ENCODE assay signal across 11 mouse cellular contexts in the genomic region with DNA sequence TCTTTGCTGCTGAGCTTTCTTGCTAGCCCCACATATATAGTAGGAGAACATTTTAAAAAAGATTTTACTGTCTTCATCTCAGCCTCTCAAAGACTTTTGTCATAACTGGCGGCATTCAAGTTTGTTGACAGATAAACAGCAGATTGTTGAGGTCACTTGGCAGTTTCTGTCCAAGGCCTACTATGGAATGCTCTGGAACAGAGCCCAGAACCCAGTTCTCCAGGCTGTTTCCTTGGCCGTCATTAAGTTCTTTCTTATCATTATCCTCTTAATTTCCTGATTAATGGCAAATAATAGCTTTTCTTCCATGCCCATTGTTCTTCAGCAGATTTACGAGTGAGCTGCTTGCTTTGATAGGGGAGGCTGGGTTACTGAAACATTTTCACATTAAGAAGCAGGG.
A peak's percentile ranks its signal among the peaks of the same experiment; 100 is the strongest.
DNase-seq lines count a peak whose midpoint lies in the region; ATAC-seq lines count a peak whose summit lies in the region.
"Had no signal": no experiment of that assay in that cellular context is flagged by ENCODE, and none has a peak within 500 bp of the region (broad histone marks: within the 10 kb centered on the region; RNA-seq: fewer than 3 reads in every experiment).

No protein-coding gene starts in this region.

- no peaks in the 10 kb centered on the region for H3K9me3 ChIP-seq in heart, embryonic 10.5 days
- H3K9me3 ChIP-seq: embryonic facial prominence, embryonic 15.5 days had no signal

- H3K4me1 ChIP-seq in heart, embryonic 10.5 days: no peaks in the 10 kb centered on the region
- H3K4me1 ChIP-seq: embryonic facial prominence, embryonic 15.5 days had no signal

- ATAC-seq in megakaryocyte, adult 5-6 weeks (ENCODE audit: poor library complexity, severe bottlenecking): no peak

- WGBS in heart, embryonic 10.5 days: 61% methylated on average over 3 of the region's 3 CpGs

- no peak overlapping the region for H3K27ac ChIP-seq in heart, embryonic 10.5 days
- H3K27ac ChIP-seq: embryonic facial prominence, embryonic 15.5 days had no signal

- peak; percentile 6 to 14 for DNase-seq in heart, adult 9 months (ENCODE audit: low spot score in 2 of 2)
- DNase-seq in heart, embryonic 10.5 days (ENCODE audit: low spot score): no peak
- DNase-seq in Muller cell, postnatal 12 days (ENCODE audit: inconsistent ontology term): peak; percentile 62
- peak; percentile 13 for DNase-seq in cerebellum, adult 11 months
- peak; percentile 40 for DNase-seq in heart, postnatal 4 days
- DNase-seq in left cerebral cortex, adult 11 months (ENCODE audit: low spot score): no peak
- DNase-seq in urinary bladder, postnatal 14 days (ENCODE audit: low spot score): no peak
- DNase-seq: layer of hippocampus, postnatal 36 days; thymus, postnatal 25 days had no signal

- H3K36me3 ChIP-seq in heart, embryonic 10.5 days: no peaks in the 10 kb centered on the region
- H3K36me3 ChIP-seq: embryonic facial prominence, embryonic 15.5 days had no signal

- H3K4me3 ChIP-seq in heart, embryonic 10.5 days: no peak overlapping the region
- H3K4me3 ChIP-seq: embryonic facial prominence, embryonic 15.5 days had no signal

- no peaks in the 10 kb centered on the region for H3K27me3 ChIP-seq in heart, embryonic 10.5 days (ENCODE audit: insufficient read depth, poor library complexity, severe bottlenecking)
- H3K27me3 ChIP-seq: embryonic facial prominence, embryonic 15.5 days had no signal

Comparison
In these comparisons a context has a peak if more than half of its experiments do, and no peak if none do; other contexts are left out.
1. DNase-seq: peak in heart, adult 9 months (2 of 2), Muller cell, postnatal 12 days (single experiment), cerebellum, adult 11 months (single experiment) and heart, postnatal 4 days (single experiment); none in heart, embryonic 10.5 days (single experiment), left cerebral cortex, adult 11 months (single experiment) and urinary bladder, postnatal 14 days (single experiment).